Mouse (Mus musculus) midbrain, embryonic 15.5 days (tissue): ENCODE data around the gene Polr2c. TPM values are rescaled to one million over a fixed set of nuclear protein-coding genes. Genes with fewer than 3 reads are reported as not detected.
"Not testable (repeated sequence)": the region's sequence is repeated elsewhere in the genome, so short reads cannot be mapped to it uniquely, and the experiment has no call there.

ENCODE experiments used
- ATAC-seq: fragments of 200-750 bp; cut with Nextera tagmentation; replicated peaks from 2 replicates; pipeline ENCODE4 v1.8.0; 2017; ENCODE audit warnings: moderate TSS enrichment
- H3K27ac ChIP-seq: fragments of 300-500 bp; sonication (generic); 2 replicates; pipeline ENCODE4 v1.5.1; 2015; ENCODE audit warnings: mild to moderate bottlenecking, inconsistent platforms
- H3K27me3 ChIP-seq: fragments of 300-500 bp; sonication (generic); replicated peaks from 2 replicates; pipeline ENCODE4 v1.6.1; 2015; ENCODE audit warnings: inconsistent platforms
- H3K36me3 ChIP-seq: fragments of 300-500 bp; sonication (generic); replicated peaks from 2 replicates; pipeline ENCODE4 v1.6.1; 2015; ENCODE audit warnings: inconsistent platforms
- H3K4me1 ChIP-seq: fragments of 300-500 bp; sonication (generic); 2 replicates; pipeline ENCODE4 v1.6.1; 2015; ENCODE audit warnings: inconsistent platforms
- H3K4me2 ChIP-seq: fragments of 300-500 bp; sonication (generic); 2 replicates; pipeline ENCODE4 v1.6.1; 2015; ENCODE audit warnings: inconsistent platforms, mild to moderate bottlenecking, moderate library complexity
- H3K4me3 ChIP-seq: fragments of 300-500 bp; sonication (generic); 2 replicates; pipeline ENCODE4 v1.5.1; 2015; ENCODE audit warnings: mild to moderate bottlenecking, inconsistent platforms
- H3K9ac ChIP-seq: fragments of 300-500 bp; sonication (generic); 2 replicates; pipeline ENCODE4 v1.6.1; 2015; ENCODE audit warnings: mild to moderate bottlenecking, inconsistent platforms
- H3K9me3 ChIP-seq: fragments of 300-500 bp; sonication (generic); 2 replicates; pipeline ENCODE4 v1.6.1; 2016; ENCODE audit warnings: inconsistent platforms
- WGBS: fragments of 180-500 bp; shearing (Covaris S2); methylation state at CpG from one replicate; pipeline ENCODE4 v1.1.7; 2015; ENCODE audit warnings: mixed read lengths; 5-methylcytosine and 5-hydroxymethylcytosine counted together
- polyA plus RNA-seq: library from polyadenylated mRNA; unstranded; fragments of >200 nt; fragmentation: Nextera tagmentation; extraction: Ambion mirVana; gene quantifications from 2 replicates; pipeline ENCODE4 v1.2.1, GENCODE M21; 2015

Gene Polr2c
- polyA plus RNA-seq, 1 experiment from 2014 or later = 117 TPM

DNA sequence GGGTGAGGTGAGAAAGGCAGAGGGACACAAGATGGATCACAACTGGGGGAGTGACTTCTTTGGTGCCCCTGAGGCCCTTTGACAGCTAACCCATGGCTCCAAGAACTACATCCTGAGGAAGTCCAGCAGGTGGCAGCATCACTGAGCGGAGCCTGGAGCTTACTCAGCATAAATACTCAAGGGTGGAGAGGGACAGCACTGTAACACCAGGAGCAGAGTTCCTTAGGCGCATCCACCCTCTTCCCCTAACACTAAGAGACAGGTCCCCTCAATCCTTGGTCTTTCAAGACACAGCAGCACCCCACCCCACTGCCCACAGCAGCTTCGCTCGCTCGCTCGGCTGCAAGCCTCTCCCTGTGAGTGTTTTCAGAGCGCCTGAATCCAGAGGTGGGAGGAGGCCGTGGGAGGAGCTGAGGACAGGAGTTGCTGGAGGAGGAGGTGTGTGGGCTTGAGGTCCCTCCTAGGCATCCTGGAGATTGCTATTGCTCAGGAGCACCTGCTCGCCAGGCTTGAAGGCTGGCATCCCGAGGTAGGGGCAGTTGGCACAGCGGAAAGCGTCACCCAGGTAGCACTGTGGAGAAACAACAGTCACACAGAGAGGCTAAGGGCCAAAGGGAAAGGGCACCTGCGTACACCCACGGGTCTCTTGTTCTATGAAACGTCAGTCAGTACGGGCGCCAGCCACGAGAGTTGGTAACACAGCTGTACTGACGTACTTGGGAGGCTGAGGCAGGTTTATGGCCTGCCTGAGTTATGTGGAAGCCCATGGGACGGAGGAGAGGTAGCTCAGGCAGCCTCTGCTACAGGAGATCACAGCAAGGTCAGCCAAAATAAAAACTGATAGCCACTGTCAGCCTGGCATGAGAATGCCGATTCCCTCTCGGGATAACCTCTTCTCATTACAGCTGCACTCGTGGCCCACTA, 34.4 kb upstream of the Polr2c start:
- no peak overlapping the region for H3K9ac ChIP-seq
- H3K4me2 ChIP-seq = no peak overlapping the region
- H3K4me3 ChIP-seq = no peak overlapping the region
- H3K9me3 ChIP-seq = no peaks in the 10 kb centered on the region
- H3K4me1 ChIP-seq = no peaks in the 10 kb centered on the region
- H3K27me3 ChIP-seq = no peaks in the 10 kb centered on the region
- peak; percentile 39; the same call in 1 of the 2 replicates for ATAC-seq
- 82% methylated on average over 23 of the region's 23 CpGs for WGBS
- peaks cover 23% of the 10 kb centered on the region; the same call in 1 of the 2 replicates for H3K36me3 ChIP-seq
- no peak overlapping the region for H3K27ac ChIP-seq

DNA sequence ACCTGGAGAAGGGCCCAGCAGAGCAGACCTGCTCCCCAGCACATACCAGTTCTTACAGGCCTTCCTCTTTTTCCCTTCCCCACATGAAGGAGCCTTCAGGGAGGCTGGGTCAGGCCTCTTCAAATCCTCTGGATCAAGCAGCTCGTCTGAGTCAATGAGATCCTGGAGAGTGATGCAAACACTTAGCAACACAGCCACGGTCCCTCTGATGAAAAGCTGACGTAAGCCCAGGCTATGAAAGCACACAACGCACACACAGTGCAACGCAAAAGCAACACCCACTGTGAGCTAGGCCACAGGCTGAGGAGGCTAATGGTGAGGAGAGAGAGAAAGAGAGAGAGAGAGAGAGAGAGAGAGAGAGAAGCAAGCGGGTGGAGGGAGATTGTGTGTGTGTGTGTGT, 32.1 kb upstream of the Polr2c start:
- WGBS = 83% methylated on average over 6 of the region's 6 CpGs
- Histone ChIP-seq H3K27me3 (no peaks in the 10 kb centered on the region), H3K36me3 (peaks cover 27% of the 10 kb centered on the region; the same call in 1 of the 2 replicates)

GRCm38 (mm10) chr8:94826210-94826609, 31.0 kb upstream of the Polr2c start:
- peaks cover 33% of the 10 kb centered on the region; the same call in 1 of the 2 replicates for H3K36me3 ChIP-seq
- no peaks in the 10 kb centered on the region for H3K27me3 ChIP-seq
- H3K4me3 ChIP-seq = no peak overlapping the region
- H3K9me3 ChIP-seq = no peaks in the 10 kb centered on the region
- no peak overlapping the region for H3K4me2 ChIP-seq
- H3K4me1 ChIP-seq = no peaks in the 10 kb centered on the region
- 97% methylated on average over 5 of the region's 5 CpGs for WGBS
- no peak for ATAC-seq
- no peak overlapping the region for H3K9ac ChIP-seq
- no peak overlapping the region for H3K27ac ChIP-seq

More for the DNA sequence above, 32.1 kb upstream of the Polr2c start:
- Histone ChIP-seq H3K9ac (no peak overlapping the region), H3K4me3 (no peak overlapping the region), H3K9me3 (no peaks in the 10 kb centered on the region), H3K27ac (no peak overlapping the region), H3K4me1 (no peaks in the 10 kb centered on the region), H3K4me2 (no peak overlapping the region)
- ATAC-seq = no peak

DNA sequence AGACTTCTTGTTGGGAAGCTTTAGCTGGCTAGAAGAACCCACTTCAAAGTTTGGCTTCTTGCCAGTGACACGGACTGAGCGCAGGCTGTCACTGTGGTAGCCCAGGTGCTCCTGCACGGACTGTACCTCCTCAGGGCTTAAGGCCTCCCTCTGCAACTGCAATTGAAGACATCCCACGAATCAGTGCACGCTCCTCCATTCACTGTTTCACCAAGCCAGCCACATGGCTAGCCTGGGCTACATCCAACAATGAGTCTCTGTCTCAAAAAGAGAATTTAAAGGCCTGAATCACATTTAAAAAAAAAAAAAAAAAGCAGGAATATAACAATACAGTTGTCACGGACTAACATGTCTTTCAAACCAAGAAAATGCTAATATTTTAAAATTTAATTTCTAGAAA, 29.0 kb upstream of the Polr2c start:
- WGBS = 89% methylated on average over 6 of the region's 6 CpGs
- Histone ChIP-seq H3K36me3 (peaks cover 33% of the 10 kb centered on the region; the same call in 1 of the 2 replicates), H3K4me3 (no peak overlapping the region), H3K27me3 (no peaks in the 10 kb centered on the region), H3K9ac (no peak overlapping the region), H3K4me2 (no peak overlapping the region), H3K4me1 (no peaks in the 10 kb centered on the region), H3K9me3 (no peaks in the 10 kb centered on the region), H3K27ac (no peak overlapping the region)
- no peak for ATAC-seq

DNA sequence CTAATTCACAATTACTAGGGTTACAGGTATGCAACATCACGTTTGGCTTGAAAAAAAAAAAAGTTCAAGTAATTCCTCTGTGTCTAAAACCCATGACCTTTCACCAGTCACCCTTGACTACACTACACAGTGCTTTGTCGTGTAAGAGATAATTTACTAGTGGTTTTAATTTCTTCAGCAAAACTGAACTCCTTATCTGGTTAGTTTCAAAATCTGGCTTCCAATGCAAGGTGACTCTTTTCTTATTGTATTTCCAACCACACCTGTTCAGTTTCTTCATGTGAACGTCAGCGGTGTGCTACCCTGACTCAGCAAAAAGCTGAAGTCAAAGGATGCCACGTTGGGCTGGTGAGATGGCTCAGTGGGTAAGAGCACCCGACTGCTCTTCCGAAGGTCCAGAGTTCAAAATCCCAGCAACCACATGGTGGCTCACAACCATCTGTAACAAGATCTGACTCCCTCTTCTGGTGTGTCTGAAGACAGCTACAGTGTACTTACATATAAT, 23.3 kb upstream of the Polr2c start:
- H3K9ac ChIP-seq, H3K27me3 ChIP-seq, ATAC-seq, H3K9me3 ChIP-seq, H3K27ac ChIP-seq, H3K4me3 ChIP-seq, H3K4me2 ChIP-seq: not testable (repeated sequence)
- Histone ChIP-seq H3K4me1 (peaks cover 15% of the 10 kb centered on the region), H3K36me3 (peaks cover 12% of the 10 kb centered on the region; the same call in 1 of the 2 replicates)
- WGBS = 83% methylated on average over 7 of the region's 7 CpGs

GRCm38 (mm10) chr8:94835751-94836150, 21.5 kb upstream of the Polr2c start:
- H3K4me1 ChIP-seq = peaks cover 19% of the 10 kb centered on the region
- not testable (repeated sequence) for H3K9me3 ChIP-seq, H3K27ac ChIP-seq, H3K27me3 ChIP-seq, H3K36me3 ChIP-seq, H3K9ac ChIP-seq, ATAC-seq, H3K4me2 ChIP-seq, H3K4me3 ChIP-seq
- WGBS = 96% methylated on average over 13 of the region's 13 CpGs

DNA sequence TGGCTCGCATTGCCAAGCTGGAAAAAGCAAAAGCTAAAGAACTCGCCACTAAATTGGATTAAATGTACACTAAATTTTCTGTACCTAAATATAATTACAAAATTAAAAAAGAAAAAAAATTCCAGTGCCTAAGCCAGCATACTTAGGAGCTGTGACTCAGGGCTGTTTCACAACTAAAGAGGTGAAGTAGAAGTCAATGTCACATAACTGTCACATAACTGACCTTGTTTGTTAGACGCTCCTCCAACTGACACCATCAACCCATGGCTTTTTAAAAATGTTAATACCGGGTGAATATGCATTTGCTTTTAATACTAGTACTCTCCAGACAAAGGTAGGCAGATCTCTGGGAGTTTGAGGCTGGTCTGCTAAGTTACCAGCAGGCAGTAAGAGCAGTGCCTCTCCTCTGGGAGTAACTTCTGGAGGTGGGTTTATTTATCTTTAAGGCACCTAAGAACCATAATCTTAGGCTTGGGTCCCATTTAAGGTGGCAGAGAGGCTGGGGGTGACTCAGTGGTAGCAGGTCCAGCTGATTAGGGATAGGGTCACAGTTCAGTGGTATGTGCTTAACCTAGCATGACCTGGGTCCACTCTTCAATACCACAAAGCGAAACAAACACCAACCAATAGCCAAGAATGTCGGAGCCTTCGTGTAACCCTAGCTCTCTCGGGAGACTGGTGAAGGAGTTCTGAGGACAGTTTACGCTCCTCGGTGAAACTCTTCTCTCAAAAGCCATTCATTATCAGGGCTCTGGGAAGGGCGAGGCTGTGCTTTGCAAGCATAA, 20.6 kb upstream of the Polr2c start:
- Histone ChIP-seq H3K36me3 (peaks cover 1% of the 10 kb centered on the region; the same call in 1 of the 2 replicates), H3K27ac (no peak overlapping the region), H3K9ac (peak overlapping the region; percentile 93; the same call in 1 of the 2 replicates), H3K4me1 (peaks cover 19% of the 10 kb centered on the region), H3K4me2 (peak overlapping the region; percentile 92), H3K4me3 (peak overlapping the region; percentile 82), H3K9me3 (no peaks in the 10 kb centered on the region), H3K27me3 (no peaks in the 10 kb centered on the region)
- no peak for ATAC-seq
- WGBS = 79% methylated on average over 11 of the region's 11 CpGs

GRCm38 (mm10) chr8:94837662-94838574, 19.3 kb upstream of the Polr2c start, which contains the start of the genes Coq9 and Ciapin1:
TSS of gene Coq9 (plus strand) at chr8:94838321.
TSS of gene Ciapin1 (minus strand) at chr8:94838358.
- Histone ChIP-seq H3K4me3 (peak within 1 kb of the TSS; percentile 82), H3K9me3 (no peaks in the 10 kb centered on the region), H3K4me1 (peaks cover 19% of the 10 kb centered on the region), H3K9ac (peak within 1 kb of the TSS; percentile 93), H3K4me2 (peak within 1 kb of the TSS; percentile 92), H3K27me3 (no peaks in the 10 kb centered on the region), H3K27ac (peak within 1 kb of the TSS; percentile 94), H3K36me3 (no peaks in the 10 kb centered on the region)
- under 1% methylated on average over 82 of the region's 82 CpGs for WGBS
- peak; percentile 99 for ATAC-seq

DNA sequence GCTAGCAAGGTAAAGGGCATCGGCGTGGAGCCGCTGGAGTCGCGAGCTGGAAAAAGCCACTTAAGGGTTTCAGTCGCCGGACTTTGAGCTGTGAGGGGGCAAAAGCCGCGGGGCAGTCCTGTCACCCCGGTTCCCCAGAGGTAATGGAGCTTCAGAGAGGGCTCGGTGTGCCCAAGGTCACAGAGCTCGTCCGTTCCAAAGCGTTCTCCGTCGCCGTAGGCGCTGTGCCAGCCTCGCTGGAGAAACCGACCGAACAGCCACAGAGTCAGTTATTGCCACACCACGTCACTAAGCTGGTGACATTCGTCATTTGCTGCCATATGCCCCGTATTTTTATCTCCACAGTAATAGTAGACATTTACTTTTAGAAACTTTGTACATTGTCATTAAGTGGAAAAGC, 18.6 kb upstream of the Polr2c start:
- ATAC-seq = peak; percentile 74

GRCm38 (mm10) chr8:94841183-94841582, 16.1 kb upstream of the Polr2c start:
- Histone ChIP-seq H3K9ac (no peak overlapping the region), H3K4me2 (no peak overlapping the region), H3K27me3 (no peaks in the 10 kb centered on the region), H3K9me3 (no peaks in the 10 kb centered on the region), H3K27ac (no peak overlapping the region), H3K4me1 (peaks cover 19% of the 10 kb centered on the region), H3K36me3 (peaks cover 13% of the 10 kb centered on the region; the same call in 1 of the 2 replicates), H3K4me3 (no peak overlapping the region)
- no peak for ATAC-seq
- 40% methylated on average over 2 of the region's 2 CpGs for WGBS

More for the DNA sequence above, 18.6 kb upstream of the Polr2c start:
- Histone ChIP-seq H3K9ac (peak overlapping the region; percentile 93), H3K9me3 (no peaks in the 10 kb centered on the region), H3K4me1 (peaks cover 19% of the 10 kb centered on the region), H3K36me3 (no peaks in the 10 kb centered on the region), H3K4me3 (peak overlapping the region; percentile 82), H3K4me2 (peak overlapping the region; percentile 62), H3K27me3 (no peaks in the 10 kb centered on the region), H3K27ac (peak overlapping the region; percentile 94)
- under 1% methylated on average over 23 of the region's 24 CpGs for WGBS

- Histone ChIP-seq H3K27me3 (no peaks in the 10 kb centered on the region), H3K9ac (no peak overlapping the region), H3K27ac (no peak overlapping the region), H3K4me1 (no peaks in the 10 kb centered on the region), H3K9me3 (no peaks in the 10 kb centered on the region), H3K4me2 (no peak overlapping the region), H3K36me3 (peaks cover 53% of the 10 kb centered on the region), H3K4me3 (no peak overlapping the region)
- WGBS = 97% methylated on average over 5 of the region's 5 CpGs
- ATAC-seq = no peak
These were observed 7.2 kb upstream of the Polr2c start for GRCm38 (mm10) chr8:94850049-94850448.
